Mouse (Mus musculus) thymus, postnatal 0 days (tissue): ENCODE measurements around the gene Gm14308. TPM values are rescaled to one million over a fixed set of nuclear protein-coding genes. Genes with fewer than 3 reads are reported as not detected.
"Not testable (repeated sequence)": the region's sequence is repeated elsewhere in the genome, so short reads cannot be mapped to it uniquely, and the experiment has no call there.

Source experiments
- DNase-seq: peaks from one replicate; pipeline ENCODE4 v3.0.0-alpha.2; 2015; ENCODE audit warnings: low spot score
- polyA plus RNA-seq: library from polyadenylated mRNA; unstranded; fragments of >200 nt; fragmentation: Nextera tagmentation; extraction: Ambion mirVana; gene quantifications from 2 replicates; pipeline ENCODE4 v1.2.1, GENCODE M21; 2015

Gm14308 gene
- polyA plus RNA-seq: 15.2 and 17.1 TPM in 2 replicates

- DNase-seq: not testable (repeated sequence)
Measured at GRCm38 (mm10) chr2:176636244-176636643, at the start of gene Gm14308. Gene Gm14308, minus strand, starts transcription at chr2:176636344.

- DNase-seq: not testable (repeated sequence)
Measured at GRCm38 (mm10) chr2:176670222-176670621, 34.1 kb upstream of the Gm14308 start, which contains the start of gene Zfp973. Gene Zfp973, plus strand, starts transcription at chr2:176670522.

Other genes starting within 250 kb of the Gm14308 start
- gene Gm14435, start 212.8 kb downstream of the Gm14308 start, polyA plus RNA-seq: 11.6 and 13.5 TPM in 2 replicates
- 20.6 and 23.1 TPM in 2 replicates for gene Gm14434, start 149.6 kb downstream of the Gm14308 start, polyA plus RNA-seq
- not detected in 2 replicates for gene Zfp967, start 115.3 kb downstream of the Gm14308 start, polyA plus RNA-seq
- gene Zfp973, start 34.2 kb upstream of the Gm14308 start, polyA plus RNA-seq: 9.3 and 17.7 TPM in 2 replicates
- gene Gm14305, start 72.0 kb upstream of the Gm14308 start, polyA plus RNA-seq: 28.2 and 30.5 TPM in 2 replicates
- gene Gm14295, start 162.3 kb upstream of the Gm14308 start, polyA plus RNA-seq: 14.4 and 15.3 TPM in 2 replicates
- gene Gm14408, start 194.8 kb upstream of the Gm14308 start, polyA plus RNA-seq: not detected in 2 replicates